Mouse (Mus musculus): ENCODE measurements around the gene Ttc27. TPM values are rescaled to one million over a fixed set of nuclear protein-coding genes. Genes with fewer than 3 reads are reported as not detected.
"Not testable (repeated sequence)": the region's sequence is repeated elsewhere in the genome, so short reads cannot be mapped to it uniquely, and the experiment has no call there.

Ttc27 gene
- polyA plus RNA-seq, 1 experiment, result 12.9 TPM

DNA sequence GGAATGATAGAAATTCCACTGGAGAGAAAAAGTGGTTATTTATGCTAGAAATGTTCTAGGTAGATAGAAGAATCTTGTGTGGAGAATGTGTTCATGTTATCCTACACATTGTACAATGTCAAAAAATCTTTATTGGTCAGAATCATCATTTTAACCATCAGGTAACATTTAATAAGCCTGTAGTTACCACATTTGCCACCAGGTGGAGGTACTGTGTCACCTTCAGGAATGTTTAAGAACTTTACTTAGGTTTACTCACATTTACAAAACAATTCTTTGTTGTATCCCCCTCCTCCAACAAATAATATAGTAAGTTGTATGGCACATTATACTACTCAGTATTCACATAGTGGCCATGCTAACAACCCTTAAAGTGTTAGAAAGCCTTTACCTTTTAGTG is 44.3 kb upstream of the Ttc27 start:
- Histone ChIP-seq H3K36me3 (ENCODE audit: control insufficient read depth, insufficient read depth) (peaks cover 59% of the 10 kb centered on the region), H3K79me2 (ENCODE audit: control insufficient read depth, insufficient read depth) (no peaks in the 10 kb centered on the region), H3K27me3 (ENCODE audit: control insufficient read depth, insufficient read depth, insufficient read length) (no peaks in the 10 kb centered on the region), H3ac (ENCODE audit: control insufficient read depth, insufficient read length) (no peak overlapping the region), H3K4me2 (ENCODE audit: low read depth) (no peak overlapping the region), H3K4me3 (no peak overlapping the region)
- TF ChIP-seq E2F4 (IDR thresholded peaks at IDR 0.05; ENCODE audit: insufficient read depth), result no peak
- TF ChIP-seq SRF (IDR thresholded peaks at IDR 0.05; ENCODE audit: control insufficient read depth, insufficient read length, low read depth), result no peak
- TF ChIP-seq TCF12 (IDR thresholded peaks at IDR 0.05; ENCODE audit: insufficient read depth, poor library complexity, severe bottlenecking), result no peak
- TF ChIP-seq REST (IDR thresholded peaks at IDR 0.05; ENCODE audit: insufficient read depth, insufficient read length), result no peak
- TF ChIP-seq POLR2A (IDR thresholded peaks at IDR 0.05; ENCODE audit: insufficient read length, low read depth), result no peak
- no peak for TF ChIP-seq MAX (IDR thresholded peaks at IDR 0.05; ENCODE audit: low read depth)
- TF ChIP-seq POLR2AphosphoS2 (IDR thresholded peaks at IDR 0.05; ENCODE audit: insufficient read length, low read depth), result no peak
- no peak for TF ChIP-seq USF1 (IDR thresholded peaks at IDR 0.05; ENCODE audit: low read depth)
- TF ChIP-seq MYOG (IDR thresholded peaks at IDR 0.05; ENCODE audit: control insufficient read depth in 1 of 3, insufficient read depth in 1 of 3, insufficient read length in 2 of 3, low read depth in 2 of 3), result no peak
- no peak for TF ChIP-seq CEBPB (IDR thresholded peaks at IDR 0.05; ENCODE audit: insufficient read depth, poor library complexity, severe bottlenecking)
- TF ChIP-seq MYOD1 (IDR thresholded peaks at IDR 0.05; ENCODE audit: control insufficient read depth in 1 of 3, insufficient read length in 2 of 3, low read depth in 2 of 3), result no peak
- TF ChIP-seq TCF3 (IDR thresholded peaks at IDR 0.05; ENCODE audit: insufficient read length, low read depth), result no peak

DNA sequence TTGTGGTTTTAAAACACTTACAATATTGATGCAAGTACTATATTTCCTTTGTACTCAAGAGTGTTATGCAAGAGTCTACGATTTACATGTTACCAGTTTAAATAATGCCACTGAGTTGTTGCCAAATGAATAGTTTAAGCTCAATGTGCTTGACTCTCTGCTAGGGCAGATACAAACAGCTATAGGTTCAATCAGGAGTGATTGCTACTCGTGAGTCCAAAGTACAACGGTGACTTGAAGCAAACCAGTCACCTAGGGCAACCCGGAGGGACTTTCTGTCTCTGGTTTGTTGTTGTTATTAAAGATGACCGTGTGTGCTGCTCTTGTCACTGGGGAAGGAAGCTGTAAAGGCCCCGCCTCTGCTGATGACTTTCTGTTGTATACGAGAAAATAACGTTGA is 39.5 kb upstream of the Ttc27 start:
- H3K79me2 ChIP-seq (ENCODE audit: control insufficient read depth, insufficient read depth), result no peaks in the 10 kb centered on the region
- no peak overlapping the region for H3K4me2 ChIP-seq (ENCODE audit: low read depth)
- no peak for TF ChIP-seq TCF12 (IDR thresholded peaks at IDR 0.05; ENCODE audit: insufficient read depth, poor library complexity, severe bottlenecking)
- no peak overlapping the region for H3ac ChIP-seq (ENCODE audit: control insufficient read depth, insufficient read length)
- no peaks in the 10 kb centered on the region for H3K27me3 ChIP-seq (ENCODE audit: control insufficient read depth, insufficient read depth, insufficient read length)
- H3K36me3 ChIP-seq (ENCODE audit: control insufficient read depth, insufficient read depth), result peaks cover 59% of the 10 kb centered on the region
- no peak overlapping the region for H3K4me3 ChIP-seq

DNA sequence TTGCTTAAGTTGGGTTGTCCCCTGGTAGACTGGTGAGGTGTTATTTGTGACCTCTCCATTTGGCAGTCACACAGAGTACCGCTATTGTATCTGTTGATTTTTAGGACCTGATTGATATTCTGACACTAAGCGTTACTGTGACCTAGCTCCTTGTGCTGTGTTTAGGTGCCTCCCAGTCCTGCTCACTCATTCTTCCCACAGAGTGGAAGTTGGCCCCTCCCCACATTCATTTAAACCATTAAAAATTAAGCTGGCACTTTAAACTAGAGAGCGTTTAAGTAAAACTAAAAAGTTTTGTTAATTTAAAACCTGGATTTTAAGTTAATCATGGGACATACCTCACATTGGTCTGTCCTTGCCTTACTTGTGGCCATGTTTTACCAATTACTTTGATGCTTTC is 32.6 kb upstream of the Ttc27 start:
- TF ChIP-seq MYOG (IDR thresholded peaks at IDR 0.05; ENCODE audit: control insufficient read depth in 1 of 3, insufficient read depth in 1 of 3, insufficient read length in 2 of 3, low read depth in 2 of 3) (no peak), E2F4 (IDR thresholded peaks at IDR 0.05; ENCODE audit: insufficient read depth) (no peak), REST (IDR thresholded peaks at IDR 0.05; ENCODE audit: insufficient read depth, insufficient read length) (no peak), TCF12 (IDR thresholded peaks at IDR 0.05; ENCODE audit: insufficient read depth, poor library complexity, severe bottlenecking) (no peak)
- no peak overlapping the region for H3K4me2 ChIP-seq (ENCODE audit: low read depth)
- H3K36me3 ChIP-seq (ENCODE audit: control insufficient read depth, insufficient read depth), result peaks cover 34% of the 10 kb centered on the region
- no peaks in the 10 kb centered on the region for H3K79me2 ChIP-seq (ENCODE audit: control insufficient read depth, insufficient read depth)
- no peak overlapping the region for H3K4me3 ChIP-seq
- no peak overlapping the region for H3ac ChIP-seq (ENCODE audit: control insufficient read depth, insufficient read length)
- no peaks in the 10 kb centered on the region for H3K27me3 ChIP-seq (ENCODE audit: control insufficient read depth, insufficient read depth, insufficient read length)

- no peak overlapping the region for H3K4me2 ChIP-seq (ENCODE audit: low read depth)
- no peak overlapping the region for H3ac ChIP-seq (ENCODE audit: control insufficient read depth, insufficient read length)
- no peaks in the 10 kb centered on the region for H3K79me2 ChIP-seq (ENCODE audit: control insufficient read depth, insufficient read depth)
- no peaks in the 10 kb centered on the region for H3K27me3 ChIP-seq (ENCODE audit: control insufficient read depth, insufficient read depth, insufficient read length)
- peaks cover 42% of the 10 kb centered on the region for H3K36me3 ChIP-seq (ENCODE audit: control insufficient read depth, insufficient read depth)
- TF ChIP-seq REST (IDR thresholded peaks at IDR 0.05; ENCODE audit: insufficient read depth, insufficient read length), result no peak
- TF ChIP-seq SRF (IDR thresholded peaks at IDR 0.05; ENCODE audit: control insufficient read depth, insufficient read length, low read depth), result no peak
- TF ChIP-seq POLR2A (IDR thresholded peaks at IDR 0.05; ENCODE audit: insufficient read length, low read depth), result no peak
- TF ChIP-seq MAX (IDR thresholded peaks at IDR 0.05; ENCODE audit: low read depth), result no peak
- TF ChIP-seq TCF12 (IDR thresholded peaks at IDR 0.05; ENCODE audit: insufficient read depth, poor library complexity, severe bottlenecking), result no peak
- TF ChIP-seq CEBPB (IDR thresholded peaks at IDR 0.05; ENCODE audit: insufficient read depth, poor library complexity, severe bottlenecking), result no peak
- no peak for TF ChIP-seq USF1 (IDR thresholded peaks at IDR 0.05; ENCODE audit: low read depth)
- no peak for TF ChIP-seq TCF3 (IDR thresholded peaks at IDR 0.05; ENCODE audit: insufficient read length, low read depth)
- no peak for TF ChIP-seq MYOD1 (IDR thresholded peaks at IDR 0.05; ENCODE audit: control insufficient read depth in 1 of 3, insufficient read length in 2 of 3, low read depth in 2 of 3)
- no peak for TF ChIP-seq POLR2AphosphoS2 (IDR thresholded peaks at IDR 0.05; ENCODE audit: insufficient read length, low read depth)
- no peak for TF ChIP-seq E2F4 (IDR thresholded peaks at IDR 0.05; ENCODE audit: insufficient read depth)
- TF ChIP-seq MYOG (IDR thresholded peaks at IDR 0.05; ENCODE audit: control insufficient read depth in 1 of 3, insufficient read depth in 1 of 3, insufficient read length in 2 of 3, low read depth in 2 of 3), result no peak
- no peak overlapping the region for H3K4me3 ChIP-seq
Observed at GRCm38 (mm10) chr17:74688555-74688954, 29.0 kb upstream of the Ttc27 start.

DNA sequence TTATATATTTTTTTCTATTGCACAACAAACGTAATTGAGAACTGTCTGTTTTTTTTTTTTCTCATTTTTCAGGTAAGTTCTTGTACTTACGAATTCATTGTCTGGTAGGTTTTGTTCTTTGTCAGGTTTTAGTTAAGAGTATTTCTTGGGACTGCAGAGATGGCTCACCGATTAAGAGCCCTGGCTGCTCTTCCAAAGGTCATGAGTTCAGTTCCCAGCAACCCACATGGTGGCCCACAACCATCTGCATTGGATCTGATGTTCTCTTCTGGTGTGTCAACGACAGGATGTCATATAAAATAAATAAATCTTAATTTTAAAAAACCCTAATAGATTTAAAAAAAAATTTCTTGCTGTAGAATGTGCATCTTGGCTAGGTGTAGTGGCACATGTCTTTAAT is 28.1 kb upstream of the Ttc27 start:
- no peaks in the 10 kb centered on the region for H3K27me3 ChIP-seq (ENCODE audit: control insufficient read depth, insufficient read depth, insufficient read length)
- H3K4me2 ChIP-seq (ENCODE audit: low read depth), result no peak overlapping the region
- H3K36me3 ChIP-seq (ENCODE audit: control insufficient read depth, insufficient read depth), result peaks cover 38% of the 10 kb centered on the region
- TF ChIP-seq REST (IDR thresholded peaks at IDR 0.05; ENCODE audit: insufficient read depth, insufficient read length) (no peak), MYOG (IDR thresholded peaks at IDR 0.05; ENCODE audit: control insufficient read depth in 1 of 3, insufficient read depth in 1 of 3, insufficient read length in 2 of 3, low read depth in 2 of 3) (no peak), MAX (IDR thresholded peaks at IDR 0.05; ENCODE audit: low read depth) (no peak), TCF12 (IDR thresholded peaks at IDR 0.05; ENCODE audit: insufficient read depth, poor library complexity, severe bottlenecking) (no peak), E2F4 (IDR thresholded peaks at IDR 0.05; ENCODE audit: insufficient read depth) (no peak), SRF (IDR thresholded peaks at IDR 0.05; ENCODE audit: control insufficient read depth, insufficient read length, low read depth) (no peak), TCF3 (IDR thresholded peaks at IDR 0.05; ENCODE audit: insufficient read length, low read depth) (no peak), CEBPB (IDR thresholded peaks at IDR 0.05; ENCODE audit: insufficient read depth, poor library complexity, severe bottlenecking) (no peak), USF1 (IDR thresholded peaks at IDR 0.05; ENCODE audit: low read depth) (no peak), POLR2A (IDR thresholded peaks at IDR 0.05; ENCODE audit: insufficient read length, low read depth) (no peak), POLR2AphosphoS2 (IDR thresholded peaks at IDR 0.05; ENCODE audit: insufficient read length, low read depth) (no peak), MYOD1 (IDR thresholded peaks at IDR 0.05; ENCODE audit: control insufficient read depth in 1 of 3, insufficient read length in 2 of 3, low read depth in 2 of 3) (no peak)
- no peak overlapping the region for H3K4me3 ChIP-seq
- H3K79me2 ChIP-seq (ENCODE audit: control insufficient read depth, insufficient read depth), result no peaks in the 10 kb centered on the region
- no peak overlapping the region for H3ac ChIP-seq (ENCODE audit: control insufficient read depth, insufficient read length)

- not testable (repeated sequence) for H3K4me2 ChIP-seq (ENCODE audit: low read depth); H3K4me3 ChIP-seq; H3K27me3 ChIP-seq (ENCODE audit: control insufficient read depth, insufficient read depth, insufficient read length); H3K79me2 ChIP-seq (ENCODE audit: control insufficient read depth, insufficient read depth); H3ac ChIP-seq (ENCODE audit: control insufficient read depth, insufficient read length)
- peaks cover 27% of the 10 kb centered on the region for H3K36me3 ChIP-seq (ENCODE audit: control insufficient read depth, insufficient read depth)
Observed at GRCm38 (mm10) chr17:74701661-74702060, 15.9 kb upstream of the Ttc27 start.
